Mouse (Mus musculus): ENCODE measurements around the gene Lef1. TPM values are rescaled to one million over a fixed set of nuclear protein-coding genes. Genes with fewer than 3 reads are reported as not detected.

Gene Lef1
- polyA plus RNA-seq, 1 experiment from 2014 or later: 15.6 TPM

- H3K27ac ChIP-seq (ENCODE audit: low read depth, low read length): no peak overlapping the region
- no peak overlapping the region for H3K9ac ChIP-seq (ENCODE audit: low read length)
- H3K9me3 ChIP-seq (replicated peaks; ENCODE audit: control insufficient read depth, low read length): no peaks in the 10 kb centered on the region
- no peak overlapping the region for H3K4me3 ChIP-seq (ENCODE audit: low read depth, low read length)
- H3K27me3 ChIP-seq (replicated peaks; ENCODE audit: control insufficient read depth, insufficient read depth, low read length): no peaks in the 10 kb centered on the region
- no peaks in the 10 kb centered on the region for H3K36me3 ChIP-seq (ENCODE audit: control insufficient read depth, insufficient read depth, low read length)
- no peak overlapping the region for H3K4me2 ChIP-seq (ENCODE audit: low read length)
- ATAC-seq (peak; percentile 40; the same call in 1 of the 2 replicates), DNase-seq (ENCODE audit: low spot score) (no peak)
- no peaks in the 10 kb centered on the region for H3K4me1 ChIP-seq (ENCODE audit: control insufficient read depth, insufficient read depth, low read length)
- 53% methylated on average over 11 of the region's 11 CpGs for WGBS
These were observed 61.2 kb downstream of the Lef1 start for GRCm38 (mm10) chr3:131171292-131171960.

GRCm38 (mm10) chr3:131172293-131172692 lies 62.0 kb downstream of the Lef1 start:
- Histone ChIP-seq H3K36me3 (ENCODE audit: control insufficient read depth, insufficient read depth, low read length) (no peaks in the 10 kb centered on the region), H3K27me3 (replicated peaks; ENCODE audit: control insufficient read depth, insufficient read depth, low read length) (no peaks in the 10 kb centered on the region), H3K27ac (ENCODE audit: low read depth, low read length) (no peak overlapping the region), H3K9me3 (replicated peaks; ENCODE audit: control insufficient read depth, low read length) (no peaks in the 10 kb centered on the region), H3K9ac (ENCODE audit: low read length) (no peak overlapping the region), H3K4me2 (ENCODE audit: low read length) (no peak overlapping the region), H3K4me3 (ENCODE audit: low read depth, low read length) (no peak overlapping the region), H3K4me1 (ENCODE audit: control insufficient read depth, insufficient read depth, low read length) (no peaks in the 10 kb centered on the region)
- 83% methylated on average over 4 of the region's 4 CpGs for WGBS
- DNase-seq (ENCODE audit: low spot score): no peak
- ATAC-seq: no peak

GRCm38 (mm10) chr3:131181006-131181405 lies 70.7 kb downstream of the Lef1 start:
- ATAC-seq (no peak), DNase-seq (ENCODE audit: low spot score) (peak; percentile 45)
- Histone ChIP-seq H3K9me3 (replicated peaks; ENCODE audit: control insufficient read depth, low read length) (no peaks in the 10 kb centered on the region), H3K27ac (ENCODE audit: low read depth, low read length) (no peak overlapping the region), H3K4me1 (ENCODE audit: control insufficient read depth, insufficient read depth, low read length) (peaks cover 7% of the 10 kb centered on the region), H3K27me3 (replicated peaks; ENCODE audit: control insufficient read depth, insufficient read depth, low read length) (no peaks in the 10 kb centered on the region), H3K4me3 (ENCODE audit: low read depth, low read length) (no peak overlapping the region), H3K4me2 (ENCODE audit: low read length) (no peak overlapping the region), H3K9ac (ENCODE audit: low read length) (no peak overlapping the region), H3K36me3 (ENCODE audit: control insufficient read depth, insufficient read depth, low read length) (no peaks in the 10 kb centered on the region)
- WGBS: 66% methylated on average over 11 of the region's 11 CpGs

GRCm38 (mm10) chr3:131182158-131182557 lies 71.9 kb downstream of the Lef1 start:
- Histone ChIP-seq H3K27me3 (replicated peaks; ENCODE audit: control insufficient read depth, insufficient read depth, low read length) (no peaks in the 10 kb centered on the region), H3K4me3 (ENCODE audit: low read depth, low read length) (no peak overlapping the region), H3K36me3 (ENCODE audit: control insufficient read depth, insufficient read depth, low read length) (no peaks in the 10 kb centered on the region), H3K9me3 (replicated peaks; ENCODE audit: control insufficient read depth, low read length) (no peaks in the 10 kb centered on the region), H3K9ac (ENCODE audit: low read length) (no peak overlapping the region), H3K27ac (ENCODE audit: low read depth, low read length) (no peak overlapping the region), H3K4me2 (ENCODE audit: low read length) (no peak overlapping the region), H3K4me1 (ENCODE audit: control insufficient read depth, insufficient read depth, low read length) (peaks cover 7% of the 10 kb centered on the region)
- ATAC-seq: peak; percentile 61
- DNase-seq (ENCODE audit: low spot score): peak; percentile 63
- 18% methylated on average over 6 of the region's 6 CpGs for WGBS

- Histone ChIP-seq H3K9ac (ENCODE audit: low read length) (no peak overlapping the region), H3K4me3 (ENCODE audit: low read depth, low read length) (no peak overlapping the region), H3K9me3 (replicated peaks; ENCODE audit: control insufficient read depth, low read length) (no peaks in the 10 kb centered on the region), H3K27me3 (replicated peaks; ENCODE audit: control insufficient read depth, insufficient read depth, low read length) (no peaks in the 10 kb centered on the region), H3K4me1 (ENCODE audit: control insufficient read depth, insufficient read depth, low read length) (peaks cover 7% of the 10 kb centered on the region; the same call in 1 of the 2 replicates), H3K36me3 (ENCODE audit: control insufficient read depth, insufficient read depth, low read length) (0 out of 2 replicates have a peak, but pooled peaks cover 3% of the 10 kb centered on the region), H3K4me2 (ENCODE audit: low read length) (no peak overlapping the region), H3K27ac (ENCODE audit: low read depth, low read length) (no peak overlapping the region)
- ATAC-seq: no peak
- 86% methylated on average over 5 of the region's 5 CpGs for WGBS
- DNase-seq (ENCODE audit: low spot score): no peak
These were observed 75.9 kb downstream of the Lef1 start for GRCm38 (mm10) chr3:131186193-131186592.

- H3K36me3 ChIP-seq (ENCODE audit: control insufficient read depth, insufficient read depth, low read length): peaks cover 6% of the 10 kb centered on the region; the same call in 1 of the 2 replicates
- H3K4me3 ChIP-seq (ENCODE audit: low read depth, low read length): no peak overlapping the region
- no peak overlapping the region for H3K9ac ChIP-seq (ENCODE audit: low read length)
- no peak for ATAC-seq
- no peaks in the 10 kb centered on the region for H3K9me3 ChIP-seq (replicated peaks; ENCODE audit: control insufficient read depth, low read length)
- WGBS: 67% methylated on average over 11 of the region's 11 CpGs
- DNase-seq (ENCODE audit: low spot score): no peak
- H3K27ac ChIP-seq (ENCODE audit: low read depth, low read length): no peak overlapping the region
- no peaks in the 10 kb centered on the region for H3K27me3 ChIP-seq (replicated peaks; ENCODE audit: control insufficient read depth, insufficient read depth, low read length)
- H3K4me2 ChIP-seq (ENCODE audit: low read length): no peak overlapping the region
- H3K4me1 ChIP-seq (ENCODE audit: control insufficient read depth, insufficient read depth, low read length): no peaks in the 10 kb centered on the region
These were observed 80.0 kb downstream of the Lef1 start for GRCm38 (mm10) chr3:131190239-131190638.

GRCm38 (mm10) chr3:131190671-131191367 lies 80.5 kb downstream of the Lef1 start:
- Histone ChIP-seq H3K9me3 (replicated peaks; ENCODE audit: control insufficient read depth, low read length) (no peaks in the 10 kb centered on the region), H3K27ac (ENCODE audit: low read depth, low read length) (no peak overlapping the region), H3K36me3 (ENCODE audit: control insufficient read depth, insufficient read depth, low read length) (peaks cover 6% of the 10 kb centered on the region; the same call in 1 of the 2 replicates), H3K4me3 (ENCODE audit: low read depth, low read length) (no peak overlapping the region), H3K27me3 (replicated peaks; ENCODE audit: control insufficient read depth, insufficient read depth, low read length) (no peaks in the 10 kb centered on the region), H3K4me2 (ENCODE audit: low read length) (no peak overlapping the region), H3K4me1 (ENCODE audit: control insufficient read depth, insufficient read depth, low read length) (no peaks in the 10 kb centered on the region), H3K9ac (ENCODE audit: low read length) (no peak overlapping the region)
- 75% methylated on average over 19 of the region's 19 CpGs for WGBS
- DNase-seq (ENCODE audit: low spot score) (no peak), ATAC-seq (no peak)

GRCm38 (mm10) chr3:131191454-131191853 lies 81.2 kb downstream of the Lef1 start:
- Histone ChIP-seq H3K4me3 (ENCODE audit: low read depth, low read length) (no peak overlapping the region), H3K36me3 (ENCODE audit: control insufficient read depth, insufficient read depth, low read length) (peaks cover 6% of the 10 kb centered on the region; the same call in 1 of the 2 replicates), H3K27me3 (replicated peaks; ENCODE audit: control insufficient read depth, insufficient read depth, low read length) (no peaks in the 10 kb centered on the region), H3K4me1 (ENCODE audit: control insufficient read depth, insufficient read depth, low read length) (no peaks in the 10 kb centered on the region), H3K27ac (ENCODE audit: low read depth, low read length) (no peak overlapping the region), H3K9me3 (replicated peaks; ENCODE audit: control insufficient read depth, low read length) (no peaks in the 10 kb centered on the region), H3K4me2 (ENCODE audit: low read length) (no peak overlapping the region), H3K9ac (ENCODE audit: low read length) (no peak overlapping the region)
- ATAC-seq: no peak
- DNase-seq (ENCODE audit: low spot score): no peak
- 72% methylated on average over 7 of the region's 7 CpGs for WGBS

DNA sequence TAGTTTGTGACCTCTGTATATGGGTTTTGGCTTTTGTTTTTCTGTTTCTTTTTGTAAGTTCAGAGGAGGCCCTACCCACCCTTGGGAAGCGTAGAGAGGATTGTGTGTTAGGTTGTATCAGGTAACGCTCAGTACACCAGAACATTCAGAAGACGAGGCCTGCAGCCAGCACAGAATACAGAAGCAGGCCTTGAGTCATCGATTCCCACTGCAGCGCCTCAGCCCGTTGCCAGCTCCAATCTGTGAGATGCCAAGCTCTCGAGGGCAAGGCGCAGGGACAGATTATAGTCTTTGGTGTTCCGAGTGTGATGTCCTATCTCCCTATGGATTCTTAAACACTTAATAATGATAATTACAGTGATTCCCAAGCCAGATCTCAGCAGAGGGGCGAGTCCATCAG lies 85.8 kb downstream of the Lef1 start:
- Histone ChIP-seq H3K27me3 (replicated peaks; ENCODE audit: control insufficient read depth, insufficient read depth, low read length) (no peaks in the 10 kb centered on the region), H3K9me3 (replicated peaks; ENCODE audit: control insufficient read depth, low read length) (no peaks in the 10 kb centered on the region), H3K9ac (ENCODE audit: low read length) (no peak overlapping the region), H3K27ac (ENCODE audit: low read depth, low read length) (no peak overlapping the region), H3K36me3 (ENCODE audit: control insufficient read depth, insufficient read depth, low read length) (peaks cover 3% of the 10 kb centered on the region; the same call in 1 of the 2 replicates), H3K4me3 (ENCODE audit: low read depth, low read length) (no peak overlapping the region), H3K4me1 (ENCODE audit: control insufficient read depth, insufficient read depth, low read length) (no peaks in the 10 kb centered on the region), H3K4me2 (ENCODE audit: low read length) (no peak overlapping the region)
- WGBS: 58% methylated on average over 10 of the region's 10 CpGs
- ATAC-seq (peak; percentile 29), DNase-seq (ENCODE audit: low spot score) (peak; percentile 31)

All from forebrain, embryonic 14.5 days (tissue).